Mouse (Mus musculus) stomach, adult 2 months (tissue): Measurements from ENCODE around the gene Olfr716. TPM values are rescaled to one million over a fixed set of nuclear protein-coding genes. Genes with fewer than 3 reads are reported as not detected.

ENCODE experiments used
- polyA plus RNA-seq: library from polyadenylated mRNA; depleted of rRNA; stranded (reverse); fragments of >200 nt; gene quantifications from 2 replicates; pipeline ENCODE4 v1.2.3, GENCODE M21; 2012; rRNA removed

Gene Olfr716
- polyA plus RNA-seq, result not detected in 2 replicates

GRCm38 (mm10) chr7:107138027-107138426 lies at the start of gene Olfr716:
Gene Olfr716, plus strand, starts transcription at chr7:107138327.

GRCm38 (mm10) chr7:107092920-107093319 lies 45.2 kb upstream of the Olfr716 start, which contains the start of gene Olfr17:
Gene Olfr17, plus strand, starts transcription at chr7:107093220.

GRCm38 (mm10) chr7:107110269-107110668 lies 27.9 kb upstream of the Olfr716 start, which contains the start of gene Olfr715b:
Gene Olfr715b, minus strand, starts transcription at chr7:107110369.

GRCm38 (mm10) chr7:107130983-107131382 lies 7.1 kb upstream of the Olfr716 start, which contains the start of gene Olfr715:
Gene Olfr715, minus strand, starts transcription at chr7:107131083.

GRCm38 (mm10) chr7:107166690-107167089 lies 28.6 kb downstream of the Olfr716 start, which contains the start of gene Nlrp14:
Gene Nlrp14, plus strand, starts transcription at chr7:107166990.

Other genes starting within 250 kb of the Olfr716 start
- gene Olfr707, start 237.1 kb upstream of the Olfr716 start, polyA plus RNA-seq, result not detected in 2 replicates
- not detected in 2 replicates for gene Olfr1532-ps1, start 230.3 kb upstream of the Olfr716 start, polyA plus RNA-seq
- not detected in 2 replicates for gene Olfr709-ps1, start 206.1 kb upstream of the Olfr716 start, polyA plus RNA-seq
- gene Olfr710, start 190.0 kb upstream of the Olfr716 start, polyA plus RNA-seq, result not detected in 2 replicates
- not detected in 2 replicates for gene Olfr6, start 174.4 kb upstream of the Olfr716 start, polyA plus RNA-seq
- gene Olfr711, start 162.9 kb upstream of the Olfr716 start, polyA plus RNA-seq, result not detected in 2 replicates
- gene Olfr2, start 132.3 kb upstream of the Olfr716 start, polyA plus RNA-seq, result not detected in 2 replicates
- gene Olfr713, start 107.2 kb upstream of the Olfr716 start, polyA plus RNA-seq, result not detected in 2 replicates
- gene Olfr714, start 67.3 kb upstream of the Olfr716 start, polyA plus RNA-seq, result not detected in 2 replicates
- not detected in 2 replicates for gene Olfr17, start 45.1 kb upstream of the Olfr716 start, polyA plus RNA-seq
- not detected in 2 replicates for gene Olfr715b, start 28.0 kb upstream of the Olfr716 start, polyA plus RNA-seq
- gene Olfr715, start 7.2 kb upstream of the Olfr716 start, polyA plus RNA-seq, result not detected in 2 replicates
- gene Nlrp14, start 28.7 kb downstream of the Olfr716 start, polyA plus RNA-seq, result not detected in 2 replicates
- gene Rbmxl2, start 71.1 kb downstream of the Olfr716 start, polyA plus RNA-seq, result not detected in 2 replicates
- 0.13 and 0.16 TPM in 2 replicates for gene Syt9, start 232.4 kb downstream of the Olfr716 start, polyA plus RNA-seq